8 mouse cellular contexts compared by ENCODE assay signal in the genomic region with DNA sequence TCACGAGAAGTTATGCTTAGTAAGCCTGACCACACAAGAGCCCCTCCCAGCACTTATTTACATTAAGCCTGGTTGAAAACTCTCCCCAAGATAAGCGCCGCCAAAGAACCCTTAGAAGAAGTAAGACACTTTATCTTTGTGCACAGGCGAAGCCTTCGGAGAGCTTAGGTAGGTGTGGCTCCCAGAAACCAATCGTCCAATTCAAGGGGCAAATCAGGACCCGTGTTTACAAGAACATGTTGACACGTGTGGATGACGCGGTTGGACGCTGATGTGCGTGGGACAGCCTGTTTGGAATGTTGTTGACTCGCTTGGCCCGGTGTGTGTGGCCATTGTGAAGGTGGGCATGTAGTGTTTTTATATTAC. TPM values are rescaled to one million over a fixed set of nuclear protein-coding genes. Genes with fewer than 3 reads are reported as not detected.
DNase-seq lines count a peak whose midpoint lies in the region; ATAC-seq lines count a peak whose summit lies in the region.

No protein-coding gene starts in this region.

- no peak overlapping the region for H3K27ac ChIP-seq in kidney, embryonic 16.5 days (ENCODE audit: low read length)
- no peak overlapping the region for H3K27ac ChIP-seq in hindbrain, embryonic 12.5 days
- H3K27ac ChIP-seq in midbrain, embryonic 10.5 days (replicated peaks): peak overlapping the region; percentile 94; the same call in 1 of the 2 replicates

- under 1% methylated on average over 14 of the region's 14 CpGs for WGBS in kidney, embryonic 16.5 days
- 1% methylated on average over 14 of the region's 14 CpGs for WGBS in hindbrain, embryonic 12.5 days
- WGBS in midbrain, embryonic 10.5 days: under 1% methylated on average over 14 of the region's 14 CpGs

- peak overlapping the region; percentile 42; the same call in 1 of the 2 replicates for H3K9ac ChIP-seq in kidney, embryonic 16.5 days (replicated peaks; ENCODE audit: low read length)
- H3K9ac ChIP-seq in hindbrain, embryonic 12.5 days: peak overlapping the region; percentile 65

- H3K4me1 ChIP-seq in kidney, embryonic 16.5 days (ENCODE audit: insufficient read depth, low read length): peaks cover 7% of the 10 kb centered on the region; the same call in 1 of the 2 replicates
- peaks cover 11% of the 10 kb centered on the region for H3K4me1 ChIP-seq in hindbrain, embryonic 12.5 days
- H3K4me1 ChIP-seq in midbrain, embryonic 10.5 days: peaks cover 20% of the 10 kb centered on the region; the same call in 1 of the 2 replicates

- no peak for DNase-seq in kidney, adult 8-10 months
- DNase-seq in brain, adult 2 months (ENCODE audit: low read depth, low spot score): peak; percentile 94
- DNase-seq in midbrain, embryonic 10.5 days (ENCODE audit: low spot score): no peak
- no peak for DNase-seq in right cerebral cortex, postnatal 10 days (ENCODE audit: low spot score in 2 of 2)
- DNase-seq in gastrocnemius, adult 8-10 months (ENCODE audit: low spot score in 2 of 2): no peak
- no peak for DNase-seq in cerebellum, adult 18-20 months

- peak overlapping the region; percentile 80 for H3K4me3 ChIP-seq in kidney, embryonic 16.5 days (ENCODE audit: low read length)
- peak overlapping the region; percentile 69 for H3K4me3 ChIP-seq in hindbrain, embryonic 12.5 days
- H3K4me3 ChIP-seq in midbrain, embryonic 10.5 days: peak overlapping the region; percentile 87

- peaks cover 2% of the 10 kb centered on the region; the same call in 1 of the 2 replicates for H3K27me3 ChIP-seq in kidney, embryonic 16.5 days (ENCODE audit: insufficient read depth, low read length)
- 0 out of 2 replicates have a peak, but pooled peaks cover 4% of the 10 kb centered on the region for H3K27me3 ChIP-seq in hindbrain, embryonic 12.5 days
- peaks cover 17% of the 10 kb centered on the region for H3K27me3 ChIP-seq in midbrain, embryonic 10.5 days (ENCODE audit: low read depth, poor library complexity, severe bottlenecking)

- peak; percentile 74 for ATAC-seq in kidney, embryonic 16.5 days (ENCODE audit: low FRiP score, low TSS enrichment)
- ATAC-seq in hindbrain, embryonic 12.5 days (ENCODE audit: low FRiP score): peak; percentile 80

- H3K9me3 ChIP-seq in kidney, embryonic 16.5 days (ENCODE audit: low read length): no peaks in the 10 kb centered on the region
- no peaks in the 10 kb centered on the region for H3K9me3 ChIP-seq in hindbrain, embryonic 12.5 days (replicated peaks)
- H3K9me3 ChIP-seq in midbrain, embryonic 10.5 days (replicated peaks): no peaks in the 10 kb centered on the region

- peak overlapping the region; percentile 92 for H3K4me2 ChIP-seq in kidney, embryonic 16.5 days (replicated peaks; ENCODE audit: low read depth, low read length)
- H3K4me2 ChIP-seq in hindbrain, embryonic 12.5 days (replicated peaks): peak overlapping the region; percentile 95

- H3K36me3 ChIP-seq in kidney, embryonic 16.5 days (ENCODE audit: insufficient read depth, low read length): no peaks in the 10 kb centered on the region
- no peaks in the 10 kb centered on the region for H3K36me3 ChIP-seq in hindbrain, embryonic 12.5 days
- no peaks in the 10 kb centered on the region for H3K36me3 ChIP-seq in midbrain, embryonic 10.5 days

RNA-seq across cellular contexts. Expression of a gene that starts 0.4 kb away (rescaled TPM):
- 20.2 and 21.2 TPM in 2 replicates for polyA plus RNA-seq in kidney, embryonic 16.5 days (2015; fragmentation: Nextera tagmentation; extraction: Ambion mirVana)
- polyA plus RNA-seq in hindbrain, embryonic 12.5 days (2016; fragmentation: Nextera tagmentation; extraction: Ambion mirVana): 20.0 and 22.5 TPM in 2 replicates
- polyA plus RNA-seq in midbrain, embryonic 10.5 days (2016; fragmentation: Nextera tagmentation; extraction: Ambion mirVana): 2.8 and 5.8 TPM in 2 replicates
- total RNA-seq in gastrocnemius, adult 8-10 months (2022): 10 to 100 TPM; 31.0 to 44.5 (median 39.1) TPM

RNA-seq across cellular contexts. Expression of a gene that starts 42.1 kb away (rescaled TPM):
- 40.0 and 72.4 TPM in 2 replicates for polyA plus RNA-seq in kidney, embryonic 16.5 days (2015; fragmentation: Nextera tagmentation; extraction: Ambion mirVana)
- polyA plus RNA-seq in hindbrain, embryonic 12.5 days (2016; fragmentation: Nextera tagmentation; extraction: Ambion mirVana): 125 and 130 TPM in 2 replicates
- polyA plus RNA-seq in midbrain, embryonic 10.5 days (2016; fragmentation: Nextera tagmentation; extraction: Ambion mirVana): 66.1 and 69.7 TPM in 2 replicates
- 1 to 10 TPM; 5.3 to 7.8 (median 5.7) TPM for total RNA-seq in gastrocnemius, adult 8-10 months (2022)

RNA-seq across cellular contexts. Expression of a gene that starts 46.1 kb away (rescaled TPM):
- polyA plus RNA-seq in kidney, embryonic 16.5 days (2015; fragmentation: Nextera tagmentation; extraction: Ambion mirVana): 17.5 and 20.4 TPM in 2 replicates
- 19.3 and 22.9 TPM in 2 replicates for polyA plus RNA-seq in hindbrain, embryonic 12.5 days (2016; fragmentation: Nextera tagmentation; extraction: Ambion mirVana)
- polyA plus RNA-seq in midbrain, embryonic 10.5 days (2016; fragmentation: Nextera tagmentation; extraction: Ambion mirVana): 14.4 and 16.6 TPM in 2 replicates
- 1 to 10 TPM; 8.6 to 9.5 (median 8.7) TPM for total RNA-seq in gastrocnemius, adult 8-10 months (2022)
